Mouse (Mus musculus) left cerebral cortex, adult 8-10 months (tissue): ENCODE results near the gene Tfb1m. TPM values are rescaled to one million over a fixed set of nuclear protein-coding genes. Genes with fewer than 3 reads are reported as not detected.

ENCODE experiments used
- DNase-seq, 2 experiments: peaks; one replicate each; pipeline ENCODE4 v3.0.0; 2022; ENCODE audit warnings: low spot score in 2 of 2
- total RNA-seq, 4 experiments: library from RNA; stranded (reverse); gene quantifications; 2 replicates each; pipeline ENCODE4 v1.2.4; 2022

Gene Tfb1m
- total RNA-seq = 1 to 10 TPM; 6.3 to 6.5 (median 6.3) TPM

GRCm38 (mm10) chr17:3557331-3558311 lies at the start of gene Tfb1m:
Gene Tfb1m (minus strand): TSS chr17:3557781.
- peak; percentile 93 to 98 for DNase-seq

DNA sequence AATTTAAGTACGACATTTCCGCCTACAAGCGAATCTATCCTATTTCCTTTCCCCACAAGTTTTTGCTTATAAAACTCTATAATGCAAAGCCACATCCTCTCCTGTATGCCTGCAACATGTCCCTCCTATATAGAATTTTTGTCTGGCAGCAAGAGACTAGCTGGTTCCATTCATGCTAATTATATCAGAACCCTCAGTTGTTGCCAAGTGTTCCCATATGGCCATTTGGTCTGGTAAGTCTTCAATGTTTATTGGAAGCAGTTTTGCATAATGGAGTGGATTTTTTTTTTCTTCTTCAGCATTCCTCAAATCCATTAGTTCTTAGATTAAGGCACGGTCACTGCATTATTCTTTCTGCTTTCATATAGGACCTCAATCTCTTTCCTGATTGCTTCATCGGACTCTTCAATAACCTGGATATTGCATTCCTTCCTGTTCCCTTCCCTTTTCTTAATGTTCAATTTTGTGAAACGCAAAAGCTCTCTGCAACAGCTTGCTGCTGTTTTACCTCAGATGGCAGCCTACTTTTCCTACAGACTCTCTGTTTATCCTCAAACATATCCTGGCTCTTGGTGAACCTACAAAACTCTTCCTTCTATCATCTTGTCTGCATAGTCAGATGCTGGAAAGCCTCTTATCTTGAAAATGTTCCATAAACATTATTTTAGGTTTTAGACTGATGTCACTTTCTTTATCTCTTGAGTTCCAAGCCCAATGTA lies 45.5 kb upstream of the Tfb1m start:
- peak in 1 of 2 experiments; percentile 30 for DNase-seq

GRCm38 (mm10) chr17:3598393-3598792 lies 40.8 kb upstream of the Tfb1m start:
- no peak for DNase-seq

DNA sequence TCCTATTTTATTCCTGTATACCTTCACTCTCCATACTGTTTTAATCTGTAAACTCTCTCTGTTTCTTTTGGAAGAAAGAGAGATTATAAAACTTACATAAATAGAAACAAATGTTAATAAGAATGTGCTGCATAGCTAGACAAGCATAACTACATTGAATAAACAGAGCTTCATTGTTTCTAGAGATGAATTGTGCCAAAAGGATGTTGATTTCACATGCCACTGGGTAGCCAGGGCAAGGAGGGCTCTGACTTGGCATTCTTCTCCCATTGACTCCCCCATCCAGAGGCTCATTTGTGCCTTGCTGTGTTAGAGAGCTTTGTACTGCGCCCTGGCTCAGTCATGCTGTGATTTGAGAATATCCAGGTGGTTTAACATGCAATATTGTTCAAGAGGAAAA lies 40.3 kb upstream of the Tfb1m start:
- no peak for DNase-seq

- no peak for DNase-seq
Observed at GRCm38 (mm10) chr17:3597130-3597529, 39.5 kb upstream of the Tfb1m start.

DNA sequence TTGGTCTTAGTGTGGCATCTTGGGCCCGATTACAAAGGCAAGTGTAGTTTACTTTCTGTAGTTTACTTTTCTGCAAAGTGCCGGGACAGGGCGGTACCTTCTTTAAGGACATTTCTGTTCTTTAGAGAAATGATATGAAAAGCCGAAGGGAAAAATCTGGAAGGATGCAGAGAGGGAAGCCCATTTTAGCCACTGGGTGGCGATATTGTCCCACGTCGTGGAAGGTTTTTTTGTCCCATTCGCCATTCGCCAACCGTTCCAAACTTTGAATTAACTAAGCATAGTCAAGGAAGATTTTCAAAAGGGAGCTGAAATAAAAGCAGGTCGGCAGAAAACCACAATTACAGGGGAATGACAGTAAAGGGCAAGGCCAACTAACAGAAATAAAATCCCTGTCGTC lies 13.3 kb upstream of the Tfb1m start:
- peak in 1 of 2 experiments; percentile 71 for DNase-seq

- DNase-seq = no peak
Observed at GRCm38 (mm10) chr17:3562405-3562804, 4.8 kb upstream of the Tfb1m start.

DNA sequence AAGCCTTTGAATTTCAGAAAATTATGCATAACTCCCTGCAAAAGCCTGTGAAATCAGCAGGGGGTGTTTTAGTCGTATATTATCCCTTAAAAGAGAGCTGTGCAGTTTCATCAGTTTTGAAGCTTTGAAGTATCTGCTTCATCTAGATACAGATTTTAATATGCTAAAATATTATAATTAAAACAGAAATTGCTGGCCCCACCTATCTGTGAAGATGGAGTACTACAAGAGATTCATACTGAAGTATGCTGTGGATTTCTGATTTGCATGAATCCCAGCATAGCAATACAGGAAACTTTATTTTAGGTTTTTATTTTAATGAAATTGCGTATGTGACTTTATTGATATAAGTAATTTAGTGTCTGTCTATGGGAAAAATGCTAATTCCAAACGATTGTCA lies 3.0 kb upstream of the Tfb1m start:
- no peak for DNase-seq

DNA sequence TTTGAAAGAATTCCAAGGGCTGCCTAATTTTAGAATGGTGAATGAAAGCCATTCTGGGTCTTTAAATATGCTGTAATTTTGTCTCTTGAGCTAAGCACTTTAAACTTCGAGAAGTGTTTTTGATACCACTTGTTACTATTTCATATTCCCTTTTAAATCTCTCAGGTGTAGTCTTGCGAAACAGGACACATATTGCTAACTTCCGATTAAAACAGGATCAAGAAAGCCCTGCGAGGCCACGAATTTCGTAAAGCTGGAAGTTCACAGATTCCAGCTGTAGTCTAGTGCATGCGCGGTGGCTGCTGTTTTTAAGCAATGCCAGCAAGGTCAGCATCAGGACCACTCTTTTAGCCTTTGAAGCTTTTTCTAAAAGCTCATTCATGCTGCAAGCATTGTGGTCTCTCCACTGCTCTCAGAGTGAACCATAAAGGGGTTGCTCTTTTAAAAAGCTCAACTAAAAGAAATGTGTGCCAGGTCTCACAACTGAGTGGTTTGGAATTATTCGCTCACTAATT lies 832 bp upstream of the Tfb1m start:
- DNase-seq = no peak

DNA sequence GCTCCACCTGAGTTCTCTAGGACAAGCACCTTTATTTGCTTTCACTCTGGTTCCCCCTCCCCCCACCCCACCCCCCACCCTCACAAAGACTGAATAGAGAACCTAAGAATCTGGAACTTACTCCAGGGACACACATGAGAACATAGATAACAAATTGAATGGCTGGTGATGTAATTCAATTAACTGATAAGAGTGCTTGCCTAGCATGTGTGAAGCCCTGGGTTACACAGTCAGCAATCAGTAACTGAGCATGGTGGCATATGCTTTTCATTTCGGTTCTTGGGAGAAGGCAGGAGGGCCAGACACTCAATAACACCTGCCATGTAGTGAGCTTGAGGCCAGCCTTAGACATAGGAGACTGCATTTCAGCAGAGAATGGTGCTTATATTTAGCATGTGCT lies 1.3 kb downstream of the Tfb1m start:
- DNase-seq = no peak

DNA sequence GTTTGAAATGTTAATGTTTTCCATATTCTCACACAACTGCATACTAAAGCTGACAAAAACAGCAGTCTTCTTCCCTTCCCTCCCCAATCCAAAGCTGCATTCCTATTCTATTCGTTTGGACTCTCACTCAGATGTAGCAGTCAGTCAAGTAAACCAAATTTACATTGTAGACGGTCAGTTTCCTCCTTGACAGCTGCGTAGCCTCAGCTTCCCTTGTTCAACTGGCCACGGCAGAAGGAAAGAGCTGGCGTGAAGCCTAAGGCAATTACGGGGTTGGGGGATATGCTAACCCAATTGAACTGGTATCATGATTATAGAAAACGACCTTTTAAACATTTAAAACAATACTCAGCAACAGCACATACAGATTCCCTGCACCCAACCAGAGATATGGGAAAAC lies 9.9 kb downstream of the Tfb1m start:
- DNase-seq = no peak

- DNase-seq = no peak
Observed at GRCm38 (mm10) chr17:3541033-3541432, 16.5 kb downstream of the Tfb1m start.

DNA sequence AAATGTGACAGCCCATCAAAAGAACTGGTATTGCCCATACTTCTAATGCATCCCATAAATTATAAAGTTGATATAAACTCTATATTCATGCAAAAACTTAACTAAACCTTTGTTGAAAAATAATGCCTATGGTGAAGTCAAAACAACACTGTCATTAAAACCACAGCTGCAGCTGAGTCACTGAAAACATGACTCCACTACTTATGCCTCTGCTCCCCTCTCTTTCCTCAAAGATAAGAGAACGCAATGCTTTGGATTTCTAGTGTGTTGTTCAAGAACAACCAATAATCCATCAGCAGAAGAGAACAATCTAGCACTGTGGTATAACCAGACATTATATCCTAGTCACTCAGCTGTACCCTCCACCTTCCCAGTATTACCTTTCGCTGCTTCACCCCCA lies 17.3 kb downstream of the Tfb1m start:
- DNase-seq = no peak

GRCm38 (mm10) chr17:3533425-3533824 lies 24.2 kb downstream of the Tfb1m start:
- DNase-seq = no peak

GRCm38 (mm10) chr17:3532254-3532653 lies 25.3 kb downstream of the Tfb1m start, which contains the start of gene Cldn20:
Gene Cldn20 (plus strand): TSS chr17:3532554.
- no peak for DNase-seq

DNA sequence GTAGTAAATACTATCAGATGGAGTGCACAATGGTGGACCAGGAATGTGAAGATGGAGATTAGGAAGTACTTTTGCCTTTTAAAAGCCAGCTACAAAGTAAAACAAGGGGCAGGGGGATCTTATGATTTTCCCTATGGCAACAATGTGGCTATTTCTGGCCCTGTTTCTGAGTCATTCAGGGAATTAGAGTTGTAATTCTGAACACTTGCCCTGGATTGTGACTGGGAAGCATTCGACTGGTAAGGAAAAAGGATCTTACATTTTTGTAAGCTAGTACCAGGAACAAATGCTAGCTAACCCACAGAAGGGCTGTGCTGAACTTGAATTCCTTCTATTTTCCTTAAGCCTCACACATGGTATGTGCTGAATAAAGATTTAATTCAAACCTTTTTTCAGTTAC lies 25.9 kb downstream of the Tfb1m start:
- DNase-seq = no peak

GRCm38 (mm10) chr17:3530549-3530948 lies 27.0 kb downstream of the Tfb1m start:
- DNase-seq = no peak

- DNase-seq = no peak
Observed at GRCm38 (mm10) chr17:3529523-3529922, 28.1 kb downstream of the Tfb1m start.

- no peak for DNase-seq
Observed at GRCm38 (mm10) chr17:3527841-3528471, 29.6 kb downstream of the Tfb1m start.

DNA sequence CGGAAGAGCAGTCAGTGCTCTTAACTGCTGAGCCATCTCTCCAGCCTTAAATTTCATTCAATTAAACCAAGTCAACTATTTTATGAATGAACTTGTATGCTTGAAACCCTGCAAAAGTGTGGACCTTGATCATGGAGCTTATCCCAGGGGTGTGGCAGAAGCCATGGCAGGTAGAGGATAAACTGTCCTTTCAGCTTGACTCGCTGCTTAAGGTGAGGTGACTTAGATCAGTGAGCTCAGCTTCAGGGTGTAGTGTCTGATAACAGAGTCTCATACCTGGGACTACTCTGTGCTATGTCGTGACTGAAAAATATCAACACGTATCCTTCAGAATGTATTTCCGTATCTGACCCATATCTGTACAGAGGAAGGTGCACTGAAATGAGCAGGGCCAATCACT lies 37.2 kb downstream of the Tfb1m start:
- no peak for DNase-seq

DNA sequence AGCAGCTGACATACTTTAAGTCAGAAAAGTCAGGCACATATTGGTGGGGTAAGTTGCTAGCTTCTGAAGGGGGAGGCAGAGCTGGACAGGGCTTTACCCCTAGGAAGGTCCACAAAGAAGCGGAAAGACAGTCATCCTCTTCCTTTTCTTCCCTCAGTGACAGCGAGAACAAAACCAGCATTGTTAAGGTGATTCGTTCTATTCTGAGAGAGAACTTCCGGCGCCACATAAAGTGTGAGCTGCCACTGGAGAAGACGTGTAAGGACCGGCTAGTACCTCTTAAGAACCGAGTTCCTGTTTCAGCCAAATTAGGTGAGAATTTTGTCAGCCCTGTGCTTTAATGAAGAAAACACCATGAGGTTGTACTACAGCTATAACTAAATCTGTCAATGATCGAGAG lies 41.2 kb downstream of the Tfb1m start:
- no peak for DNase-seq

DNA sequence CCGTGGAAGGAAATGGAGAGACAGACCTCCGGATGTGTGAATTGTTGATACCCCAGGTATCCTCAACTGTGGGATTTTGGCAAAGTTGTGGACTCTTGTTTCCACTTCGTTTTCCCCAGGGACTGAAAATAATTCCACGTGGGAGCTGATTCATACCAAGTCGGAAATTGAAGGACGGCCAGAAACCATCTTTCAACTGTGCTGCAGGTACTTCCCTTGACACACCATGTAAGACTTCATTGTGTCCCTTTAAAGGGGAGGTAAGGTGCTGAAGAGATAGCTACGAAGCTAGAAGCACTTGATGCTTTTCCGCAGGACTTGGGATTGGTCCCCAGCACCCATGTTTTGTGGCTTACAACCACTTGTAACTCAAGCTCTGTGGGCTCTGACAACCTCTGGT lies 41.7 kb downstream of the Tfb1m start:
- no peak for DNase-seq
